Mouse (Mus musculus) lung, adult 2 months (tissue): ENCODE measurements around the gene Prss53.

ENCODE experiments used
- CTCF ChIP-seq: fragments of 200-500 bp; IDR thresholded peaks from 2 replicates; pipeline ENCODE4 v1.5.1; 2011; ENCODE audit warnings: mild to moderate bottlenecking, low read length, control low read depth; ENCODE audit not compliant: insufficient read depth
- POLR2A ChIP-seq: fragments of 200-500 bp; IDR thresholded peaks from 2 replicates; pipeline ENCODE4 v1.6.1; 2011; ENCODE audit warnings: low read depth, mild to moderate bottlenecking, control low read depth, low read length, borderline replicate concordance; ENCODE audit errors: extremely low read depth

DNA sequence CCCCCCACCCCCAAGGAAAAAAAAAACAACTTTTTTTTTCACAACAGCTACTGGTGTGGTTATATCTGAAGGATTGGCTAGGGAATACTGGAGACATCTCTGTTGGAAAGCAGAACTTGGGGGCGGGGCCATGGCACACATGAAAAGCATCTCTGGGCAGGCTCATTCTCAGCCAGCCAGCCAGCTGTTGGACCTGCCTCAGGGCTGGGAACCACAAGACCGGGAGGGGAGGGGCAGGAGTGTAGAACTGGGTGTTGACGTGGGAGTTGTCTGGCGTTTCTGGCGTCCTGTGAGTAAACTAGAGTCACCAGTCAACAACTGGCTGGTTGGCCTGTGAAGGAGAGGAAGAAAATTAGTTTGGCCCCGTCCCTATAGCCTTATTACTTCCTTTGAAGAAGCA is 4.8 kb downstream of the Prss53 start:
- TF ChIP-seq POLR2A (no peak), CTCF (no peak)
